Mouse (Mus musculus) layer of hippocampus, postnatal 14 days (tissue): ENCODE measurements around the gene Trim10. TPM values are rescaled to one million over a fixed set of nuclear protein-coding genes. Genes with fewer than 3 reads are reported as not detected.

ENCODE experiments used
- DNase-seq, 2 experiments: peaks; one replicate each; pipeline ENCODE4 v3.0.0; 2021 to 2022; ENCODE audit warnings: low spot score in 2 of 2, mixed read lengths in 1 of 2
- long read RNA-seq, 2 experiments: library from polyadenylated mRNA; stranded (forward); transcript quantifications; one replicate each; pipeline ENCODE4 v2.0.0; 2021
- total RNA-seq, 2 experiments: library from RNA; stranded (reverse); gene quantifications; 2 replicates each; pipeline ENCODE4 v1.2.3; 2021

Gene Trim10
- not detected for total RNA-seq
- long read RNA-seq, experiment 1, result 0 reads
- long read RNA-seq, experiment 2, result 0 reads

- DNase-seq, result no peak
Measured at GRCm38 (mm10) chr17:36869284-36869954, at the start of gene Trim10. Gene Trim10 (plus strand): TSS chr17:36869574.

GRCm38 (mm10) chr17:36824005-36824404, 45.4 kb upstream of the Trim10 start:
- peak; percentile 26 to 44 for DNase-seq

DNA sequence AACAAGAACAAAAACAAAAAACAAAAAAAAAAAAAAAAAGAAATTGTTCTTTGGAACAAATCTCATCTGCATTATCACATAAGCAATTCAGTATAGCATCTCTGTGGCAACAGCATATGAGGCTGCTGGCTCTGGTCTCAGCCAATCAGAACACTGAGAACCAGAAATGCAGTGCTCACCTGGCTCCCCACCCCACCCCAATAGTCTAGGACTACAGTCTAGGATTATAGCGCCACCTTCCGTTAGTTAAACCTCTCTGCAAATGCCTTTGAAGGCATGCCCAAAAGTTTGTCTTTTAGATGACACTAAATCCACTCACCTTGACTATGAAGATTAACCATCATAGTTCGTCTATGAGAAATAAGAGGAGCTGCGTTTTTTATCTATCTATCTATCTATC, 43.8 kb upstream of the Trim10 start:
- DNase-seq, result peak in 1 of 2 experiments; percentile 15

GRCm38 (mm10) chr17:36826002-36826401, 43.4 kb upstream of the Trim10 start:
- peak; percentile 81 to 91 for DNase-seq

DNA sequence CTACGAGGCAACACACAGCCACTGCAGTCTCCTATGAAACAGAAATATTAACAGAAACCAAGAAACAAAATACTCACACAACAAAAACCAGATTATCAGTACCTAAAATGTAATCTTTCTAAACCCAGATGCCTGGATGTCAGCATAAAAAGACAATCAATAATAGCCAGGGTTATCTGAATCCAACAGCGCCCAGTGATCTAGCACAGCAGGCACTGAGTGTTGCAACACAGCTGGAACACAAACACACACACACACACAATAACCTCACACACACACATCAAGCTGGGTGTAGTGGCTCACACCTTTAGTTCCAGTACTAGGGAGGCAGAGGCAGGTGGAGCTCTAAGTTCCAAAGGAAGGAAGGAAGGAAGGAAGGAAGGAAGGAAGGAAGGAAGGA, 40.9 kb upstream of the Trim10 start:
- DNase-seq, result no peak

GRCm38 (mm10) chr17:36830470-36830869, 38.9 kb upstream of the Trim10 start:
- no peak for DNase-seq

DNA sequence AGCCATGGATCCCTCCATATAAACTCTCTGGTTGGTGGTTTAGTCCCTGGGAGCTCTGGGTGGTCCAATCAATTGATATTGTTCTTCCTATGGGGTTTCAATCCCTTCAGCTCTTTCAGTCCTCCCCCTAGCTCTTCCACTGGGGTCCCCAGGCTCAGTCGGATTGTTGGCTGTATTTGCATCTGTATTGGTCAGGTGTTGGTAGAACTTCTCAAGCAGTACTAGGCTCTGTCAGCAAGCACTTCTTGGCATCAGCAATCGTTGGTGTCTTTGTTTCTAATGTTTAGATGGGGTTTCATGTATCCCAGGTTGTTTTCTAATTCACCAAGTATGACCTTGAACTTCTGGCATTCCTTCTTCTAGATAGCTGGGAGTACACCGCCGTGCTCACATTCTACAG, 36.7 kb upstream of the Trim10 start:
- no peak for DNase-seq

DNA sequence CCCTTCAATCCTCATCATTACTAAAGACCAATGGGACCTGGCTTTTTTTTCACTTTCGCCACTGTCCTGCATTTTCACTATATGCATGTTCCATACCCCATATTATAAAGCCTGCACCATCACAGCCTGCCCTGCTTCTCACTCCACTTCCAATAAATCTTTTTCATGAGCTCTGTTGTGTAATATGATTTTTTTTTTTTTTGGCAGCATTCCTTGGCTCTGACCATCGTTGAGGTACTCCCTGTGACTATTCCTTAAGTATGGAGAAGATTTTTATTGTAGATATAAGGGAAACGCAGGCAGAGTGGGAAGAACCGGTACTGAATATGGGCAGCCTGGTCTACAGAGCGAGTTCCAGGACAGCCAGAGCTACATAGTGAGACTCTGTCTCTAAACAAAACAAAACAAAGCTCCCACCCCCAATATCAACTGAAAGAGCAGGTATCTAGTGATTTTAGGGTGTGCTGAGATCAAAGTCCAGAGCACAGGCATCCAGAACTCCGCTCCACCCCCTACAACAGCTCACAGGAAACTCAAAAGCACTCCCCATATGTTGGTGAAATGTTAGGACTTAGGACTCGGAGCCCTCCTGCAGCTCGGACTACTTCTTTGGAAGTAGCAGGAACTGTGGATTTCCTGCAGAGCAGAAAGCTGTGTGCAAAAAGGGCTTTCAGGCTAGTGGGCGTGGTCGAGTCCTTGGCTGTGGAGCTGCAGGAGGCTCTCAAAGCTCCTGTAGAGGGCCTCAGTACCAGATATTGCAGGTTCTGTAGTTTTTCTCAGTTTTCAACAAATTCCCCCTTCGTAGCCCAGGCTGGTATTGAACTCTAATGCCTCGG, 33.6 kb upstream of the Trim10 start:
- peak; percentile 17 to 34 for DNase-seq

GRCm38 (mm10) chr17:36836427-36836812, 33.0 kb upstream of the Trim10 start:
- DNase-seq, result peak in 1 of 2 experiments; percentile 10

DNA sequence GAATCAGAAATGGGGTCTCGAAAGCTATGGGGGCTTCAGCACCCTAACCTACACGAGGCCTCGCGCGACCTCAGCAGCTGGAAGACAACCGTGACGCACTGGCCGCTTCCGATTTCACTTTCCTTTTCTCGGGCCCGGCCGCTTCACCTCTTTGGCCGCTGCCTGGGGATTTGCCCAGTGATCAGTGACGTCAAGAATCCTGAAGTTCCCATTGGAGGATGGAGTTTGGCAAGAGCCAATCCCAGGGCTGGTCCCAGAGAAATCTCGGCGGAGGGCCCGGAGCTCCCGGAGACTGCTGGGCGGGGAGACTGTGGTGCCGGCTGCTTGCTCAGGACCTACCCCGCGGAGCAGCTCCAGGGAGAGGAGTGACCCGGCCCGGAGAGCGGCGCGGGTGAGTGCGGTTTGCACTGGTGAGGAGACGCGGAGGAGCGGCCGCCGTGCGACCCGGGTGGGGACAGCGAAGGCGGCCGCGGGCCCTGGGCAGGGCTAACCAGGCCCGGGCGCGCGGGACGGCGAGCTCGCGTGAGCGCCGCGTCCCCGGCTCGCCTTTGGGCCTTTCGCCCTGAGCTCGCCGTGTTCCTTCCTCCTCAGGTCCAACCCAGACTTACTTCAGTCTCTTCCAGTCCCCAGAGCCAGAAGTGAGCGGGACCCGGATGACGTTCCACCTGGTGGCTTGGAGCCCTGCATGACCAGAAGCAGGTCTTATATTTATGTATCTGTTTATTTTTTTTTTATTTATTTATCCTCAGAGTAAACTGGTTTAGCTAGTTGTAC, 32.3 kb upstream of the Trim10 start, which contains the start of gene Trim26:
Gene Trim26, plus strand, starts transcription at position 261 of the 774 bp plus-strand sequence.
- peak; percentile 98 to 99 for DNase-seq

DNA sequence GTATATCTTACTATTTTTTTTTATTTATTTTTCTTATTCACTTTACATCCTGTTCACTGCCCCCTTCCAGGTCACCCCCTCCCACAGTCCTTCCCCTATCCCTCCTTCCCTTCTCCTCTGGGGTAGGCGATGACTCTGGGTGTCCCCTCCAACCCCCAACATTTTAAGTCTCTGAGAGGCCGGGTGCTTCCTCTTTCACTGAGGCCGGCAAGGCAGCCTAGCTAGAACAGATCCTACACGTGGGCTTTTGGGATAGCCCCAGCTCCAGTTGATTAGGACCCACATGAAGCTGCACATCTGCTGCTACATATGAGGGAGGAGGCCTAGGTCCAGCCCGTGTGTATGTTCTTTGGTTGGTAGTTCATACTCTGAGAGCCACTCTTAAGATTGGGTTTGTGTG, 30.4 kb upstream of the Trim10 start:
- DNase-seq, result no peak

GRCm38 (mm10) chr17:36839931-36840330, 29.4 kb upstream of the Trim10 start:
- no peak for DNase-seq

DNA sequence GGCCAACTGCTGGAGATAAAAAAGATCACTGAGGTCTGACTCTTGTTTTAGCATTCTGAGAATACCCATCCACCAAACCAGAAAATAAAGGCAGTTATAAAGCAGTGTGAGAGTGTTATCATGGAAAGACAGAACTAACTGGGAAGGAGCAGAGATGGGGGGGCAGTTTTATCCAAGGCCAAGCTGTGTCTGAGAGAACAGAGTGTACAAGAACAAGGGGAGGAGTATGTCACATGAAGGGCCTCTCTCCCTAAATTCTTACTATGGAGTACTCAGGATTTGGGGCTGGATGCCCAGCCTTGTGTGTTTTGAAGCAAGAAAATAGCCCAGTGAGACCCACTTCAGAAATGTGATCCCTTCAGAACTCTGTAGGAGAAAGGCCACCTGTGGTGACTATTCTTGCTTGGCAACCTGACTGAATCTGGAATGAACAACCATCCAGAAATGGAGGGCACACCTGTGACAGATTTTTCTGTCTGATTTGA, 28.4 kb upstream of the Trim10 start:
- DNase-seq, result no peak

- DNase-seq, result no peak
Measured at GRCm38 (mm10) chr17:36843696-36844095, 25.7 kb upstream of the Trim10 start.

- DNase-seq, result no peak
Measured at GRCm38 (mm10) chr17:36844286-36844719, 25.1 kb upstream of the Trim10 start.

DNA sequence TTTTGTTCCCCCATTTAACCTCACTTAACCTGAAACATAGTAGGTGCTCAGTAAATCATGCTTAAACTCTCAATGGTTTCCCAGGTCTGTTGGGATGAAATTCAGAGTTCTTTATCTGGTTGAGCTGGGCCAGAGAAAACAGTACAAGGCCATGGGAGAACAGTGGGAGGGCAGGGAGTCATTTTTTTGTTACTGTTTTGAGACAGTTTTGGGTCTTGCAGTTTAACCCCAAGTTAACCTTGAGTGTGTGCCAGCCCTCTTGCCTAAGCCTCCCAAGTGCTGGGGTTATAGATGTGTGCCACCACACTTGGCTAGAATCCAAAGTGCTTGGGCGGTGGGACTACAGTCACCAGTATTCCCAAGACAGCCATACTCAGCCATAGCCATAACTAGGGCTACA, 24.6 kb upstream of the Trim10 start:
- no peak for DNase-seq

- no peak for DNase-seq
Measured at GRCm38 (mm10) chr17:36848911-36849310, 20.5 kb upstream of the Trim10 start.

- DNase-seq, result no peak
Measured at GRCm38 (mm10) chr17:36849992-36850391, 19.4 kb upstream of the Trim10 start.

GRCm38 (mm10) chr17:36851200-36851599, 18.2 kb upstream of the Trim10 start:
- no peak for DNase-seq

- DNase-seq, result no peak
Measured at GRCm38 (mm10) chr17:36851627-36852026, 17.7 kb upstream of the Trim10 start.

DNA sequence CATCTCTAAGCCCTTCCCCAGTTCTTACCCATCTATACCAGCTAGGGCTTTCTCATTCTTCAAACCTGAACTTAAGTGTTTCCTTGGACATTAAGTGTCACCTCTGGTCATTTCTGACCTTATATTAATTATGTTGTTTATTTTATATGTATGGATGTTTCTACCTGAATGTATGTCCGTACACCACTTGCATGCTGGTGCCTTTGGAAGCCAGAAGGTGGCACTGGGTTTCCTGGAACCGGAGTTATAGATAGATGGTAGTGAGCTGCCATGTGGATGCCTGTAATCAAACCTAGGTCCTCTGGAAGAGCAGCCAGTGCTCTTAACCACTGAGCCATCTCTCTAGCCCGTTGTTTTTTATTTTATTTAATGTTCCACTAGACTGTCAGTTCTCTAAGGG, 13.9 kb upstream of the Trim10 start:
- DNase-seq, result no peak
